Mouse (Mus musculus): ENCODE measurements around the gene Clcnkb.

GRCm38 (mm10) chr4:141443641-141444429, 28.0 kb upstream of the Clcnkb start:
- TF ChIP-seq FLI1 (IDR thresholded peaks at IDR 0.05; ENCODE audit: low read length) (no peak), GATA1 (IDR thresholded peaks at IDR 0.05; ENCODE audit: borderline replicate concordance, low read length) (no peak)
